Mouse (Mus musculus) intestine, embryonic 15.5 days (tissue): ENCODE data around the gene Bag5. TPM values are rescaled to one million over a fixed set of nuclear protein-coding genes. Genes with fewer than 3 reads are reported as not detected.
"Not testable (repeated sequence)": the region's sequence is repeated elsewhere in the genome, so short reads cannot be mapped to it uniquely, and the experiment has no call there.

Experiments
- ATAC-seq: fragments of 200-750 bp; cut with Nextera tagmentation; 2 replicates; pipeline ENCODE4 v1.8.0; 2017; ENCODE audit warnings: moderate TSS enrichment, moderate library complexity
- H3K27ac ChIP-seq: fragments of 300-500 bp; sonication (generic); 2 replicates; pipeline ENCODE4 v1.5.1; 2015; ENCODE audit warnings: mild to moderate bottlenecking, inconsistent platforms
- H3K27me3 ChIP-seq: fragments of 300-500 bp; sonication (generic); replicated peaks from 2 replicates; pipeline ENCODE4 v1.6.1; 2015; ENCODE audit warnings: inconsistent platforms
- H3K36me3 ChIP-seq: fragments of 300-500 bp; sonication (generic); 2 replicates; pipeline ENCODE4 v1.6.1; 2015; ENCODE audit warnings: inconsistent platforms
- H3K4me1 ChIP-seq: fragments of 300-500 bp; sonication (generic); replicated peaks from 2 replicates; pipeline ENCODE4 v1.6.1; 2015; ENCODE audit warnings: inconsistent platforms
- H3K4me2 ChIP-seq: fragments of 300-500 bp; sonication (generic); replicated peaks from 2 replicates; pipeline ENCODE4 v1.6.1; 2015; ENCODE audit warnings: mild to moderate bottlenecking, inconsistent platforms
- H3K4me3 ChIP-seq: fragments of 300-500 bp; sonication (generic); replicated peaks from 2 replicates; pipeline ENCODE4 v1.5.1; 2015; ENCODE audit warnings: inconsistent platforms
- H3K9ac ChIP-seq: fragments of 300-500 bp; sonication (generic); 2 replicates; pipeline ENCODE4 v1.6.1; 2015; ENCODE audit warnings: inconsistent platforms
- H3K9me3 ChIP-seq: fragments of 300-500 bp; sonication (generic); 2 replicates; pipeline ENCODE4 v1.6.1; 2016; ENCODE audit warnings: inconsistent platforms
- WGBS: fragments of 180-500 bp; shearing (Covaris S2); methylation state at CpG from one replicate; pipeline ENCODE4 v1.1.7; 2015; 5-methylcytosine and 5-hydroxymethylcytosine counted together
- polyA plus RNA-seq: library from polyadenylated mRNA; unstranded; fragments of >200 nt; fragmentation: Nextera tagmentation; extraction: Ambion mirVana; gene quantifications from 2 replicates; pipeline ENCODE4 v1.2.1, GENCODE M21; 2015

Gene Bag5
- polyA plus RNA-seq, 1 experiment from 2014 or later, result 48.7 TPM

GRCm38 (mm10) chr12:111752491-111752890 lies 39.4 kb upstream of the Bag5 start:
- WGBS, result 87% methylated on average over 6 of the region's 6 CpGs

GRCm38 (mm10) chr12:111750739-111751138 lies 37.7 kb upstream of the Bag5 start:
- H3K4me3 ChIP-seq, result no peak overlapping the region
- no peak for ATAC-seq
- H3K27me3 ChIP-seq, result no peaks in the 10 kb centered on the region
- no peaks in the 10 kb centered on the region for H3K36me3 ChIP-seq
- H3K9ac ChIP-seq, result no peak overlapping the region
- no peaks in the 10 kb centered on the region for H3K9me3 ChIP-seq
- no peak overlapping the region for H3K27ac ChIP-seq
- H3K4me2 ChIP-seq, result no peak overlapping the region
- peaks cover 10% of the 10 kb centered on the region for H3K4me1 ChIP-seq
- 91% methylated on average over 3 of the region's 3 CpGs for WGBS

More at GRCm38 (mm10) chr12:111752491-111752890, 39.4 kb upstream of the Bag5 start:
- Histone ChIP-seq H3K9me3 (no peaks in the 10 kb centered on the region), H3K27ac (no peak overlapping the region), H3K9ac (no peak overlapping the region), H3K4me2 (no peak overlapping the region), H3K27me3 (no peaks in the 10 kb centered on the region), H3K36me3 (no peaks in the 10 kb centered on the region), H3K4me1 (peaks cover 2% of the 10 kb centered on the region; the same call in 1 of the 2 replicates), H3K4me3 (no peak overlapping the region)
- ATAC-seq, result no peak

- Histone ChIP-seq H3K36me3 (no peaks in the 10 kb centered on the region), H3K9ac (no peak overlapping the region), H3K27me3 (no peaks in the 10 kb centered on the region), H3K4me3 (no peak overlapping the region), H3K9me3 (no peaks in the 10 kb centered on the region), H3K4me2 (no peak overlapping the region), H3K27ac (no peak overlapping the region), H3K4me1 (peaks cover 23% of the 10 kb centered on the region)
- ATAC-seq, result no peak
- 87% methylated on average over 7 of the region's 7 CpGs for WGBS
Measured at GRCm38 (mm10) chr12:111747421-111747820, 34.4 kb upstream of the Bag5 start.

GRCm38 (mm10) chr12:111746091-111746490 lies 33.0 kb upstream of the Bag5 start:
- peaks cover 23% of the 10 kb centered on the region for H3K4me1 ChIP-seq
- 30% methylated on average over 5 of the region's 5 CpGs for WGBS
- no peaks in the 10 kb centered on the region for H3K36me3 ChIP-seq
- H3K9me3 ChIP-seq, result no peaks in the 10 kb centered on the region
- H3K9ac ChIP-seq, result no peak overlapping the region
- no peak overlapping the region for H3K4me3 ChIP-seq
- peak; percentile 86 for ATAC-seq
- H3K27me3 ChIP-seq, result no peaks in the 10 kb centered on the region
- peak overlapping the region; percentile 31; the same call in 1 of the 2 replicates for H3K4me2 ChIP-seq
- peak overlapping the region; percentile 74 for H3K27ac ChIP-seq

GRCm38 (mm10) chr12:111745274-111745673 lies 32.2 kb upstream of the Bag5 start:
- Histone ChIP-seq H3K4me3 (no peak overlapping the region), H3K27me3 (no peaks in the 10 kb centered on the region), H3K36me3 (no peaks in the 10 kb centered on the region), H3K9me3 (no peaks in the 10 kb centered on the region), H3K4me1 (peaks cover 23% of the 10 kb centered on the region), H3K9ac (no peak overlapping the region), H3K27ac (no peak overlapping the region), H3K4me2 (no peak overlapping the region)
- 82% methylated on average over 6 of the region's 6 CpGs for WGBS
- no peak; the same call in 1 of the 2 replicates for ATAC-seq

GRCm38 (mm10) chr12:111743981-111744423 lies 30.9 kb upstream of the Bag5 start:
- Histone ChIP-seq H3K36me3 (no peaks in the 10 kb centered on the region), H3K27ac (peak overlapping the region; percentile 57), H3K4me2 (0 out of 2 replicates have a peak overlapping the region, but pooled peaks have one; percentile 11), H3K27me3 (no peaks in the 10 kb centered on the region), H3K4me1 (peaks cover 23% of the 10 kb centered on the region), H3K9ac (no peak overlapping the region), H3K9me3 (no peaks in the 10 kb centered on the region), H3K4me3 (no peak overlapping the region)
- no peak for ATAC-seq
- 64% methylated on average over 11 of the region's 11 CpGs for WGBS

GRCm38 (mm10) chr12:111743419-111743818 lies 30.4 kb upstream of the Bag5 start:
- WGBS, result 37% methylated on average over 2 of the region's 2 CpGs
- H3K27ac ChIP-seq, result peak overlapping the region; percentile 57
- no peaks in the 10 kb centered on the region for H3K36me3 ChIP-seq
- H3K9ac ChIP-seq, result no peak overlapping the region
- no peaks in the 10 kb centered on the region for H3K9me3 ChIP-seq
- H3K4me2 ChIP-seq, result peak overlapping the region; percentile 11; the same call in 1 of the 2 replicates
- H3K4me3 ChIP-seq, result no peak overlapping the region
- H3K27me3 ChIP-seq, result no peaks in the 10 kb centered on the region
- ATAC-seq, result peak; percentile 71
- H3K4me1 ChIP-seq, result peaks cover 23% of the 10 kb centered on the region

- H3K4me1 ChIP-seq, result peaks cover 19% of the 10 kb centered on the region
- no peak for ATAC-seq
- H3K4me3 ChIP-seq, result no peak overlapping the region
- H3K9ac ChIP-seq, result no peak overlapping the region
- no peaks in the 10 kb centered on the region for H3K9me3 ChIP-seq
- 65% methylated on average over 8 of the region's 8 CpGs for WGBS
- H3K27ac ChIP-seq, result no peak overlapping the region
- H3K4me2 ChIP-seq, result no peak overlapping the region
- no peaks in the 10 kb centered on the region for H3K36me3 ChIP-seq
- H3K27me3 ChIP-seq, result no peaks in the 10 kb centered on the region
Measured at GRCm38 (mm10) chr12:111741338-111741737, 28.3 kb upstream of the Bag5 start.

GRCm38 (mm10) chr12:111738754-111739153 lies 25.7 kb upstream of the Bag5 start:
- Histone ChIP-seq H3K4me3 (no peak overlapping the region), H3K4me1 (peaks cover 6% of the 10 kb centered on the region), H3K4me2 (no peak overlapping the region), H3K36me3 (no peaks in the 10 kb centered on the region), H3K9me3 (no peaks in the 10 kb centered on the region), H3K27ac (no peak overlapping the region), H3K9ac (no peak overlapping the region), H3K27me3 (no peaks in the 10 kb centered on the region)
- 0 out of 2 replicates have a peak, but pooled peaks have one; percentile 26 for ATAC-seq
- WGBS, result 15% methylated on average over 3 of the region's 3 CpGs

GRCm38 (mm10) chr12:111737370-111737769 lies 24.3 kb upstream of the Bag5 start:
- no peak for ATAC-seq
- Histone ChIP-seq H3K9me3 (no peaks in the 10 kb centered on the region), H3K4me1 (peaks cover 4% of the 10 kb centered on the region; the same call in 1 of the 2 replicates), H3K4me3 (no peak overlapping the region), H3K4me2 (no peak overlapping the region), H3K9ac (no peak overlapping the region), H3K27ac (no peak overlapping the region), H3K27me3 (no peaks in the 10 kb centered on the region), H3K36me3 (no peaks in the 10 kb centered on the region)
- 52% methylated on average over 9 of the region's 9 CpGs for WGBS

- H3K27me3 ChIP-seq, H3K4me3 ChIP-seq, H3K4me2 ChIP-seq, H3K27ac ChIP-seq, H3K36me3 ChIP-seq, H3K9ac ChIP-seq, ATAC-seq, H3K9me3 ChIP-seq: not testable (repeated sequence)
- 85% methylated on average over 8 of the region's 8 CpGs for WGBS
- H3K4me1 ChIP-seq, result peaks cover 11% of the 10 kb centered on the region; the same call in 1 of the 2 replicates
Measured at GRCm38 (mm10) chr12:111736676-111737075, 23.6 kb upstream of the Bag5 start.

- Histone ChIP-seq H3K9ac (no peak overlapping the region), H3K9me3 (no peaks in the 10 kb centered on the region), H3K4me1 (peaks cover 11% of the 10 kb centered on the region; the same call in 1 of the 2 replicates), H3K27me3 (no peaks in the 10 kb centered on the region), H3K4me2 (no peak overlapping the region), H3K4me3 (no peak overlapping the region), H3K36me3 (no peaks in the 10 kb centered on the region), H3K27ac (no peak overlapping the region)
- WGBS, result 91% methylated on average over 3 of the region's 3 CpGs
- ATAC-seq, result no peak
Measured at GRCm38 (mm10) chr12:111734912-111735311, 21.9 kb upstream of the Bag5 start.

- Histone ChIP-seq H3K4me3 (no peak overlapping the region), H3K27ac (no peak overlapping the region), H3K4me1 (peaks cover 11% of the 10 kb centered on the region; the same call in 1 of the 2 replicates), H3K36me3 (no peaks in the 10 kb centered on the region), H3K4me2 (no peak overlapping the region), H3K9me3 (no peaks in the 10 kb centered on the region), H3K9ac (peak overlapping the region; percentile 32; the same call in 1 of the 2 replicates), H3K27me3 (no peaks in the 10 kb centered on the region)
- peak; percentile 44; the same call in 1 of the 2 replicates for ATAC-seq
- WGBS, result 56% methylated on average over 5 of the region's 5 CpGs
Measured at GRCm38 (mm10) chr12:111732921-111733320, 19.9 kb upstream of the Bag5 start.
